Mouse (Mus musculus) stomach, embryonic 15.5 days (tissue): ENCODE data around the gene D930020B18Rik. TPM values are rescaled to one million over a fixed set of nuclear protein-coding genes. Genes with fewer than 3 reads are reported as not detected.
A peak's percentile ranks its signal among the peaks of the same experiment; 100 is the strongest.

Experiments
- ATAC-seq: fragments of 200-750 bp; cut with Nextera tagmentation; 2 replicates; pipeline ENCODE4 v1.8.0; 2017; ENCODE audit warnings: low read depth, moderate number of reproducible peaks, moderate TSS enrichment; ENCODE audit not compliant: insufficient read depth, low FRiP score
- H3K27ac ChIP-seq: fragments of 300-500 bp; sonication (generic); 2 replicates; pipeline ENCODE4 v1.5.1; 2015; ENCODE audit warnings: mild to moderate bottlenecking, inconsistent platforms
- H3K27me3 ChIP-seq: fragments of 300-500 bp; sonication (generic); replicated peaks from 2 replicates; pipeline ENCODE4 v1.6.1; 2015; ENCODE audit warnings: inconsistent platforms
- H3K36me3 ChIP-seq: fragments of 300-500 bp; sonication (generic); 2 replicates; pipeline ENCODE4 v1.6.1; 2015; ENCODE audit warnings: inconsistent platforms
- H3K4me1 ChIP-seq: fragments of 300-500 bp; sonication (generic); 2 replicates; pipeline ENCODE4 v1.6.1; 2015; ENCODE audit warnings: inconsistent platforms
- H3K4me2 ChIP-seq: fragments of 300-500 bp; sonication (generic); 2 replicates; pipeline ENCODE4 v1.6.1; 2015; ENCODE audit warnings: mild to moderate bottlenecking, inconsistent platforms
- H3K4me3 ChIP-seq: fragments of 300-500 bp; sonication (generic); replicated peaks from 2 replicates; pipeline ENCODE4 v1.5.1; 2015; ENCODE audit warnings: inconsistent platforms
- H3K9ac ChIP-seq: fragments of 300-500 bp; sonication (generic); 2 replicates; pipeline ENCODE4 v1.6.1; 2015; ENCODE audit warnings: inconsistent platforms
- H3K9me3 ChIP-seq: fragments of 300-500 bp; sonication (generic); 2 replicates; pipeline ENCODE4 v1.6.1; 2016; ENCODE audit warnings: inconsistent platforms
- WGBS: fragments of 180-500 bp; shearing (Covaris S2); methylation state at CpG from one replicate; pipeline ENCODE4 v1.1.7; 2015; 5-methylcytosine and 5-hydroxymethylcytosine counted together
- polyA plus RNA-seq: library from polyadenylated mRNA; unstranded; fragments of >200 nt; fragmentation: Nextera tagmentation; extraction: Ambion mirVana; gene quantifications from 2 replicates; pipeline ENCODE4 v1.2.1, GENCODE M21; 2015

The D930020B18Rik gene
- polyA plus RNA-seq, 1 experiment from 2014 or later = 0.89 TPM

GRCm38 (mm10) chr10:121622431-121622830 is 19.0 kb upstream of the D930020B18Rik start:
- Histone ChIP-seq H3K4me1 (peaks cover 13% of the 10 kb centered on the region; the same call in 1 of the 2 replicates), H3K9ac (no peak overlapping the region), H3K9me3 (no peaks in the 10 kb centered on the region), H3K27ac (no peak overlapping the region), H3K4me3 (no peak overlapping the region), H3K27me3 (no peaks in the 10 kb centered on the region), H3K36me3 (peaks cover 27% of the 10 kb centered on the region), H3K4me2 (no peak overlapping the region)
- no peak for ATAC-seq
- WGBS = 82% methylated on average over 6 of the region's 6 CpGs

DNA sequence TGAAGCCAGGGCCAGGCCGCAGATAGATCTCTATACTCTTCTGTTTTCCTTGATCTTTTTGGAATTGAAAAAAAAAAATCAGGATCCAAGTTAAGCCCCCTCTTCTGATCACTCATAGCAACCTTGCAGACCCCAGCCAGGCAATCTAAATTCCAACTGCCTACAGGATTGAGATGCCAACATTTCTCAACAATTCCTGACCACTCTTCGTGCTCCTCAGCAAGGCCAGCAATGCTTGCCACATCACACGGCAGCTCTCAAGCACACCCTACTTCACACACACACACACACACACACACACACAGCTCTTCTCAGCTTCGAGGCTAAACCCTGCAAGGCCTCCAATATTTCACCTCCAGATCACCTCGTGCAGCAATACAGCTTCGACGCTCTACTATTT is 17.7 kb upstream of the D930020B18Rik start:
- Histone ChIP-seq H3K36me3 (peaks cover 15% of the 10 kb centered on the region), H3K9ac (no peak overlapping the region), H3K4me1 (peaks cover 13% of the 10 kb centered on the region; the same call in 1 of the 2 replicates), H3K27ac (no peak overlapping the region), H3K4me2 (no peak overlapping the region), H3K27me3 (no peaks in the 10 kb centered on the region), H3K9me3 (no peaks in the 10 kb centered on the region), H3K4me3 (no peak overlapping the region)
- 79% methylated on average over 7 of the region's 7 CpGs for WGBS
- ATAC-seq = no peak

DNA sequence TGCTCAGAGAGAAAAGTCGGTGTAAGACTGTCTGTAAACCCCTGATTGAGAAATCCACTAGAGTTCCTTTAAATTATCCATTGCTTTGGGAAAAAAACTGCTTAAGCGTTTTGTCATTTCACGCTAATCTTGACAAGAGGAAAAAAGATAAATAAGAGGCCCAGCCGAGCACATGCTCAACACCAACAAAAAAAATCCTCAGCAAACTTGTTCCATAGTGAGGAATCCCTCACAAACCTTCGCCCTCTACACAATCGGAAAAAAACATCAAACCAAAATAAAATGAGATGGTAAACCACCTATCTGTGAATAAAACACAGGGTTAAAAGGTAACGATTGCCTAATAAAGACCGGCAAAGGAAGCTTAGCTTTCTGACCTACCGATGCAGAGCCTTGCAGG is 16.4 kb upstream of the D930020B18Rik start:
- no peaks in the 10 kb centered on the region for H3K9me3 ChIP-seq
- peak overlapping the region; percentile 63 for H3K4me2 ChIP-seq
- H3K9ac ChIP-seq = peak overlapping the region; percentile 88; the same call in 1 of the 2 replicates
- H3K36me3 ChIP-seq = peaks cover 15% of the 10 kb centered on the region
- WGBS = 10% methylated on average over 9 of the region's 9 CpGs
- 0 out of 2 replicates have a peak overlapping the region, but pooled peaks have one; percentile 6 for H3K27ac ChIP-seq
- no peaks in the 10 kb centered on the region for H3K27me3 ChIP-seq
- peak overlapping the region; percentile 86 for H3K4me3 ChIP-seq
- no peak for ATAC-seq
- H3K4me1 ChIP-seq = peaks cover 13% of the 10 kb centered on the region; the same call in 1 of the 2 replicates

DNA sequence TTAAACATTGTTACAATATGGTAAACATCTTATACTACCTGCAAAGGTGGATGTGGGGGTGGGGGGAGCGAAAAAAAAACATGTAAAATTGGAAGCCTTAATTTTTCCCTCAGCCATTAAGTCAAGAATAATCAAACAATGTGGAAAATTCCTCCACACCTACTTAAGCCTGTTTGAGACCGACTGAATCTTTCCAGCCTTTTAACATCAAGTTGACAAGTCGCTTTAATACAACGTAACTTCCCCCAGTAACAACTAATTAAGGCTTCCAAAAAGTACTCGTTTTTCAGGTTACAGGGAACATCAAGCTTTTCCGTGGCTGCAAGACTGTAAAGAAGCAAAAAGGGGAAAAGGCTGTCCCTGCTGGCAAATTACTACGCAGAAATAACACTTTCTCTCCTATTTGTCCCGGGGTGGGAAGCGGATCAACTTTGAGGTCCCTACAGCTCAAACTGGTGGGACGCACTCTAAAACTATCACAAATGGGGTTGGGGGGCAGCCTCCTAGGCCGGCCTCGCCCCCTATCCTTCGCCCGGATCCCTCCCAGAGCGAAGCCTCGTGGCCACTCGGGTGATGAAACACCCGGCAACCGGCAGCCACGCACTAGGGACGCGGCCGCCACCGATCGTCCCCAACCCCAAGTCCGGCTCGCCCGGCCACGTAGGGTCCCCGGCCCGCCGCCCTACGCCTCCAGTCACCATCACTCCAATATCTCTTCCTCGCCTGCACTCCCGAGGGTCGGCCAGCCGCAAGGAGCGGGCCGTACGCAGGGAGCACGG is 15.8 kb upstream of the D930020B18Rik start:
- peak overlapping the region; percentile 88 for H3K9ac ChIP-seq
- peaks cover 13% of the 10 kb centered on the region; the same call in 1 of the 2 replicates for H3K4me1 ChIP-seq
- peak overlapping the region; percentile 63 for H3K4me2 ChIP-seq
- peak overlapping the region; percentile 94 for H3K27ac ChIP-seq
- peaks cover 10% of the 10 kb centered on the region for H3K36me3 ChIP-seq
- WGBS = under 1% methylated on average over 41 of the region's 41 CpGs
- H3K27me3 ChIP-seq = no peaks in the 10 kb centered on the region
- H3K9me3 ChIP-seq = no peaks in the 10 kb centered on the region
- ATAC-seq = peak; percentile 40
- peak overlapping the region; percentile 86 for H3K4me3 ChIP-seq

DNA sequence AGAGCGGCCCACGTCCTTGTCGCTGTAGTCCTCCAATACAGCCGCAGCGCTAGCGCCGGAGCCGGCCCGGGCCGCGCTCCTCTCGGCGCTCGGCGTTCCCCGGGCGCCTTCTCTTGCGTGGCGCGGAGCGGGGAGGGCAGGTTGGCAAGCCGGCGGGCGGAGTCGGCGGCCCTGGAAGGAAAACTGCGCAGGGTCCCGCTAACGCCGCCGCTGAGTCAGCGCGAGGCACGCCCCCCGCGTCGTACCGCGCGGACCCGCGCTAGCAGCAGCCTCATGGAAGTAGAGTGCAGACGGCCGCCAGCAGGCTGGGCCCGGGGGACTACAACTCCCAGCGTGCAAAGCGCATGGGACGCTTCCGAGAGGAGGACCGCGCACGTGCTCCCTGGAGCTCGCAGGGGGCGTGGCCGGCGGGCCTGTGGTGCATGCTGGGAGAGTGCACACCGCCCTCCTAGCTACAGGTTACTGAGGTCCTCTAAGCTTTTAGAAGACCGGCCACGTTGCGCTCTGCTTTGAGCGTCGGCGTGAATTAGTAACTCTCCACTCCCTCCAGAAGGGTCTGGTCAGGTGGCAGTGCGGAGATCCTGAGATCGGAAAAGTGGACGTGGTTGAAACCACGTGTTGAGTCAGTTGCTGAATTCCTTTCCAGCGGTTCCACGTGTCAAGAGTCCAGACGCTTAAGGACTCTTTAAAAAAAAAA is 15.1 kb upstream of the D930020B18Rik start, which contains the start of gene Xpot:
Gene Xpot (minus strand): TSS at position 147 of the 697 bp plus-strand sequence.
- Histone ChIP-seq H3K27ac (peak within 1 kb of the TSS; percentile 94), H3K4me2 (peak within 1 kb of the TSS; percentile 63), H3K36me3 (peaks cover 10% of the 10 kb centered on the region), H3K9me3 (no peaks in the 10 kb centered on the region), H3K27me3 (no peaks in the 10 kb centered on the region), H3K4me3 (peak within 1 kb of the TSS; percentile 86), H3K4me1 (peaks cover 13% of the 10 kb centered on the region; the same call in 1 of the 2 replicates), H3K9ac (peak within 1 kb of the TSS; percentile 88)
- under 1% methylated on average over 69 of the region's 70 CpGs for WGBS
- peak; percentile 100 for ATAC-seq

DNA sequence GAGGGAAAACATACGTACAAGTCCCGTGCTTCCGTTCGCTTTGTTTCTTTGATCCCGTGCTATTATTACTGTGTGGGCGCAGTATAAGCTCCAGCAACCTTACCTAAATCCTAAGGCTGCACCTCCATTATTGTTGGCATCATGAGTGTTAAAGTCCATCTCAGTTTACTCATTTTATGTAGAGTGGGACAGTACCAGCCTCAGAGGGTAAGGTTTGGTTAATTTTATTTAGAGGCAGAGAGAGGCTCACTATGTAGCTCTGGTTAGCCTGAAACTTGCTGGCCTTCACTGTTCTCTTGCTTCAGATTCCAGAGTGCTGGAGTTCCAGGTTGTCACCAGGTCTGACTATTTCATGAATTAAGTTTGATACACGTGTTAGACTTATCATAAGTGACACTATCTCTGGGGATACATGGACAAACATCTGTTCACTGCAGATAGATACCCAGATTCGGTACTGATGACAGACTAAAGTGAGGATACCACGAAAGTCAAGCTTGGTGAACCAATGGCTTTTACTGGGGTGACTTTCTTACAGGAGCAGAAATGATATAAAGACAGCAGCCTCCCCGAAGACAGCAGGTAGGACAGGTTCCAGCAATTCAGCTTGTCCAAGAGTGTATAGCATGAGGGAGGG is 14.1 kb upstream of the D930020B18Rik start:
- 79% methylated on average over 10 of the region's 10 CpGs for WGBS
- H3K36me3 ChIP-seq = peaks cover 2% of the 10 kb centered on the region; the same call in 1 of the 2 replicates
- H3K4me3 ChIP-seq = peak overlapping the region; percentile 86
- H3K4me1 ChIP-seq = peaks cover 13% of the 10 kb centered on the region; the same call in 1 of the 2 replicates
- peak overlapping the region; percentile 63 for H3K4me2 ChIP-seq
- ATAC-seq = no peak
- no peak overlapping the region for H3K9ac ChIP-seq
- no peaks in the 10 kb centered on the region for H3K27me3 ChIP-seq
- H3K9me3 ChIP-seq = no peaks in the 10 kb centered on the region
- H3K27ac ChIP-seq = no peak overlapping the region; the same call in 1 of the 2 replicates

DNA sequence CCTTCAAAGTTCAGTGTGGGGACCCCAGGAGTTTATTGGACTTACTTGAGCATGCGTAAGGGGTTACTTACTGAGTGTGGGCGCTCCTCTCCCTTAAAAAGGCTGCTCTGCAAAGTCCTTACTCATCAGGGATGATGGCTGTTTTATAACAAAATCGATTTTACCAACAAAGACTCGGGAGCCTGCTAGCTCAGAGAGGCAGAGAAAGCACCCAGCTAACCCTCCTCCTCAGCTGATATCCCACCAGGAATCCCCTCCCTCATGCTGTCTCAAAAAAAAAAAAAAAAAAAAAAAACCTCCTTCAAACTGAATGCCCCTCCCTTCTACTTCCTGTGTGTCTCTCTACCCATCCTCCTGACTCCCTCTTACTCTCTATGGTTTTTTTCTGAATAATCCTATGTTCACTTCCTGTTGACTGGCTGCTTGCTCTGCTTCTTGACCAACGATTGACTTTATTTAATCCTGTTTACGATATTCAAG is 12.8 kb upstream of the D930020B18Rik start:
- Histone ChIP-seq H3K9me3 (no peaks in the 10 kb centered on the region), H3K4me2 (no peak overlapping the region), H3K27me3 (no peaks in the 10 kb centered on the region), H3K9ac (no peak overlapping the region), H3K36me3 (no peaks in the 10 kb centered on the region), H3K27ac (no peak overlapping the region), H3K4me1 (peaks cover 12% of the 10 kb centered on the region; the same call in 1 of the 2 replicates), H3K4me3 (no peak overlapping the region)
- ATAC-seq = no peak
- WGBS = 83% methylated on average over 6 of the region's 6 CpGs

GRCm38 (mm10) chr10:121634159-121634558 is 7.2 kb upstream of the D930020B18Rik start:
- H3K4me3 ChIP-seq = no peak overlapping the region
- H3K36me3 ChIP-seq = no peaks in the 10 kb centered on the region
- no peaks in the 10 kb centered on the region for H3K27me3 ChIP-seq
- H3K27ac ChIP-seq = no peak overlapping the region
- ATAC-seq = no peak
- H3K4me2 ChIP-seq = no peak overlapping the region
- H3K4me1 ChIP-seq = no peaks in the 10 kb centered on the region
- 50% methylated on average over 1 of the region's 1 CpGs for WGBS
- H3K9ac ChIP-seq = no peak overlapping the region
- H3K9me3 ChIP-seq = no peaks in the 10 kb centered on the region

DNA sequence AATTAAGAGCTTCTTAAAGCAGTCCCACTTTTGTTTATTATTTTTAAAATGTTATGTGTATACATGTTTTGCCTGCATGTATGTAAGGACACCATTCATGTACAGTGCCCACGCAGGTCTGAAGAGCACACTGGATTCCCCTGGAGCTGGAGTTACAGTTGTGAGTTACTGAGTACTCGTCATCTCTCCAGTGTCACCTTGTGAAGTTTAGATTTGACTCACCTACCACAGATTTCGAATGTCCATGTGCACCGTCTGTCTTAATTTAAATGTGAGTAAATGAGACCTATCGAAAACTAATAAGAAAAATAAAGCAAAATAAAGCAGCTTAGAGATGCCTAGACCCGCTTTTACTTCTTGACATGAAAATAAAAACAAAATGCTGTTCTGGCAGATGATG is 5.1 kb upstream of the D930020B18Rik start:
- peaks cover 6% of the 10 kb centered on the region; the same call in 1 of the 2 replicates for H3K4me1 ChIP-seq
- ATAC-seq = no peak
- no peak overlapping the region for H3K9ac ChIP-seq
- no peaks in the 10 kb centered on the region for H3K36me3 ChIP-seq
- no peak overlapping the region for H3K4me3 ChIP-seq
- WGBS = 86% methylated on average over 6 of the region's 6 CpGs
- no peak overlapping the region for H3K27ac ChIP-seq
- no peaks in the 10 kb centered on the region for H3K9me3 ChIP-seq
- no peak overlapping the region for H3K4me2 ChIP-seq
- H3K27me3 ChIP-seq = no peaks in the 10 kb centered on the region; the same call in 1 of the 2 replicates

DNA sequence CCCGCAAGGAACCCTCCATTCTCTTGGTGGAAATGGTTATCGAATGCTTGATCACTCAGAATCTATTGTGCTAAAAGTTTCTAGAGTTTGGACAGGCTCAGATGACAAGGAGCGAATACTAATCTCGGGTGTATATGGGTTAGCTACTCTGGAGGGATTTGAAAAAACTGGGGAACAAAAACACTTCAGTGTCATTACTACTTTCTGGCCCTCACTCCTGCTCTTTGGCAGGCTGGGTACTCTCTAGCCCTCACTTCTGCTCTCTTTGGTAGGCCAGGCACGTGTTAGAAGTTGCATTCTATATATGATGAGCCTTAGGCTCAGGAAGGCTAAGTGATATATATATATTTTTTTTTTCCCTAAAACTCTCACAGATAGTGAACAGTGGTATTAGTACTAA is 1.8 kb upstream of the D930020B18Rik start:
- peaks cover 14% of the 10 kb centered on the region; the same call in 1 of the 2 replicates for H3K4me1 ChIP-seq
- no peak overlapping the region for H3K4me3 ChIP-seq
- 85% methylated on average over 5 of the region's 5 CpGs for WGBS
- no peak overlapping the region for H3K9ac ChIP-seq
- no peak for ATAC-seq
- H3K27ac ChIP-seq = no peak overlapping the region
- H3K4me2 ChIP-seq = no peak overlapping the region
- peaks cover 9% of the 10 kb centered on the region for H3K27me3 ChIP-seq
- H3K36me3 ChIP-seq = no peaks in the 10 kb centered on the region
- no peaks in the 10 kb centered on the region for H3K9me3 ChIP-seq

GRCm38 (mm10) chr10:121640150-121640930 is 1.0 kb upstream of the D930020B18Rik start:
- ATAC-seq = no peak; the same call in 1 of the 2 replicates
- WGBS = 52% methylated on average over 6 of the region's 6 CpGs

More at GRCm38 (mm10) chr10:121640150-121640930, 1.0 kb upstream of the D930020B18Rik start:
- no peaks in the 10 kb centered on the region for H3K36me3 ChIP-seq
- no peak overlapping the region for H3K4me3 ChIP-seq
- no peaks in the 10 kb centered on the region for H3K9me3 ChIP-seq
- no peak overlapping the region for H3K27ac ChIP-seq
- H3K4me2 ChIP-seq = peak overlapping the region; percentile 98
- no peak overlapping the region for H3K9ac ChIP-seq
- peaks cover 14% of the 10 kb centered on the region; the same call in 1 of the 2 replicates for H3K4me1 ChIP-seq
- peaks cover 9% of the 10 kb centered on the region for H3K27me3 ChIP-seq
